Mouse (Mus musculus) heart, postnatal 0 days (tissue): Measurements from ENCODE around the gene Xylt1.

ENCODE experiments used
- CTCF ChIP-seq: IDR thresholded peaks from 2 replicates; pipeline ENCODE4 v1.5.1; 2016; ENCODE audit warnings: antibody characterized with exemption, control low read depth, low read depth
- EP300 ChIP-seq: IDR thresholded peaks from 2 replicates; pipeline ENCODE4 v1.6.1; 2016; ENCODE audit warnings: antibody characterized with exemption, low read depth

GRCm38 (mm10) chr7:117588426-117588825, 207.6 kb downstream of the Xylt1 start:
- no peak for TF ChIP-seq EP300
- TF ChIP-seq CTCF: no peak
